Mouse (Mus musculus): Measurements from ENCODE around the gene A430078G23Rik.

Gene A430078G23Rik

GRCm38 (mm10) chr8:3411085-3411484 is 57.9 kb downstream of the A430078G23Rik start:
- DNase-seq (ENCODE audit: low read depth, low spot score) = no peak

GRCm38 (mm10) chr8:3411901-3412301 is 58.7 kb downstream of the A430078G23Rik start:
- DNase-seq (ENCODE audit: low read depth, low spot score) = peak; percentile 98

GRCm38 (mm10) chr8:3412816-3413215 is 59.6 kb downstream of the A430078G23Rik start:
- DNase-seq (ENCODE audit: low read depth, low spot score) = peak; percentile 85

GRCm38 (mm10) chr8:3414639-3415190 is 61.5 kb downstream of the A430078G23Rik start:
- no peak for DNase-seq (ENCODE audit: low read depth, low spot score)

- no peak for DNase-seq (ENCODE audit: low read depth, low spot score)
These were observed 62.0 kb downstream of the A430078G23Rik start for GRCm38 (mm10) chr8:3415259-3415658.

- DNase-seq (ENCODE audit: low read depth, low spot score) = no peak
These were observed 62.4 kb downstream of the A430078G23Rik start for GRCm38 (mm10) chr8:3415661-3416060.

GRCm38 (mm10) chr8:3416846-3417245 is 63.6 kb downstream of the A430078G23Rik start:
- no peak for DNase-seq (ENCODE audit: low read depth, low spot score)

GRCm38 (mm10) chr8:3417455-3417854 is 64.2 kb downstream of the A430078G23Rik start:
- peak; percentile 55 for DNase-seq (ENCODE audit: low read depth, low spot score)

- DNase-seq (ENCODE audit: low read depth, low spot score) = peak; percentile 99
These were observed 64.9 kb downstream of the A430078G23Rik start for GRCm38 (mm10) chr8:3418101-3418500.

GRCm38 (mm10) chr8:3420105-3420706 is 67.0 kb downstream of the A430078G23Rik start:
- no peak for DNase-seq (ENCODE audit: low read depth, low spot score)

- no peak for DNase-seq (ENCODE audit: low read depth, low spot score)
These were observed 68.3 kb downstream of the A430078G23Rik start for GRCm38 (mm10) chr8:3421507-3421906.

GRCm38 (mm10) chr8:3425217-3425616 is 72.0 kb downstream of the A430078G23Rik start:
- no peak for DNase-seq (ENCODE audit: low read depth, low spot score)

- DNase-seq (ENCODE audit: low read depth, low spot score) = no peak
These were observed 73.0 kb downstream of the A430078G23Rik start for GRCm38 (mm10) chr8:3426211-3426610.

GRCm38 (mm10) chr8:3428426-3428825 is 75.2 kb downstream of the A430078G23Rik start:
- DNase-seq (ENCODE audit: low read depth, low spot score) = peak; percentile 44

GRCm38 (mm10) chr8:3429966-3430365 is 76.8 kb downstream of the A430078G23Rik start:
- DNase-seq (ENCODE audit: low read depth, low spot score) = peak; percentile 94

- no peak for DNase-seq (ENCODE audit: low read depth, low spot score)
These were observed 77.9 kb downstream of the A430078G23Rik start for GRCm38 (mm10) chr8:3431113-3431512.

- DNase-seq (ENCODE audit: low read depth, low spot score) = no peak
These were observed 83.3 kb downstream of the A430078G23Rik start for GRCm38 (mm10) chr8:3436492-3436891.

GRCm38 (mm10) chr8:3439510-3439909 is 86.3 kb downstream of the A430078G23Rik start:
- no peak for DNase-seq (ENCODE audit: low read depth, low spot score)
